Mouse (Mus musculus) kidney, adult 2 months (tissue): ENCODE measurements at regions not wholly inside any gene's neighbourhood (a gene's known extent, or its start where the extent isn't known, plus 50 kb on each side); places are given as distances from the start of the nearest gene placed in this dataset.

ENCODE experiments used
- CTCF ChIP-seq: fragments of 200-500 bp; conservative IDR thresholded peaks from 2 replicates; pipeline ENCODE4 v1.5.1; 2011; ENCODE audit warnings: low read depth, mild to moderate bottlenecking, control low read depth, low read length, moderate library complexity, mixed read lengths; ENCODE audit not compliant: insufficient read depth, insufficient read length
- POLR2A ChIP-seq: fragments of 200-500 bp; IDR thresholded peaks from one replicate; pipeline ENCODE4 v1.6.1; 2011; ENCODE audit warnings: low read depth, low read length, control low read depth

- TF ChIP-seq CTCF (no peak), POLR2A (no peak)
Observed at GRCm38 (mm10) chr7:128843576-128843975, 98.8 kb downstream of the Sec23ip start.
